20 mouse cellular contexts compared by ENCODE assay signal in genomic region chrX:162679506-162679905, GRCm38 (mm10). TPM values are rescaled to one million over a fixed set of nuclear protein-coding genes. Genes with fewer than 3 reads are reported as not detected.
A peak's percentile ranks its signal among the peaks of the same experiment; 100 is the strongest.
DNase-seq lines count a peak whose midpoint lies in the region; ATAC-seq lines count a peak whose summit lies in the region.
"Had no signal": no experiment of that assay in that cellular context is flagged by ENCODE, and none has a peak within 500 bp of the region (broad histone marks: within the 10 kb centered on the region; RNA-seq: fewer than 3 reads in every experiment).

No protein-coding gene starts in this region.

- intact Hi-C loops in heart, postnatal 36 days (cut with DNase I) = no loop called here
- intact Hi-C loops in left cerebral cortex, postnatal 25 days (cut with DNase I) = no loop called here

- H3K9me3 ChIP-seq in heart, embryonic 11.5 days (replicated peaks; ENCODE audit: control insufficient read depth, low read length) = no peaks in the 10 kb centered on the region
- no peaks in the 10 kb centered on the region for H3K9me3 ChIP-seq in liver, embryonic 11.5 days (ENCODE audit: control insufficient read depth, low read length)
- H3K9me3 ChIP-seq: heart, embryonic 13.5 days; hindbrain, embryonic 10.5 days; midbrain, embryonic 15.5 days had no signal

- H3K27me3 ChIP-seq in heart, embryonic 11.5 days (ENCODE audit: control insufficient read depth, insufficient read depth, low read length) = no peaks in the 10 kb centered on the region
- H3K27me3 ChIP-seq in liver, embryonic 11.5 days (replicated peaks; ENCODE audit: control insufficient read depth, insufficient read depth, low read length) = no peaks in the 10 kb centered on the region; the same call in 1 of the 2 replicates
- H3K27me3 ChIP-seq: heart, embryonic 13.5 days; midbrain, embryonic 15.5 days had no signal

- no peak overlapping the region for H3K4me3 ChIP-seq in heart, embryonic 11.5 days (ENCODE audit: low read depth, low read length)
- no peak overlapping the region for H3K4me3 ChIP-seq in liver, embryonic 11.5 days (ENCODE audit: low read depth, low read length)
- H3K4me3 ChIP-seq: heart, embryonic 13.5 days; hindbrain, embryonic 10.5 days; midbrain, embryonic 15.5 days had no signal

- ATAC-seq in heart, embryonic 11.5 days (replicated peaks; ENCODE audit: insufficient number of reproducible peaks, low FRiP score, low TSS enrichment) = peak; percentile 84
- ATAC-seq in liver, embryonic 11.5 days (replicated peaks; ENCODE audit: low FRiP score) = peak; percentile 85
- ATAC-seq: activated CD4-positive, CD25-positive, alpha-beta regulatory T cell, adult 4 months; inflammation-experienced regulatory T-cells, adult 6 months; midbrain, embryonic 15.5 days had no signal

- H3K4me2 ChIP-seq in heart, embryonic 11.5 days = no peak overlapping the region
- no peak overlapping the region; the same call in 1 of the 2 replicates for H3K4me2 ChIP-seq in liver, embryonic 11.5 days
- H3K4me2 ChIP-seq: heart, embryonic 13.5 days; midbrain, embryonic 15.5 days had no signal

- no peaks in the 10 kb centered on the region for H3K36me3 ChIP-seq in heart, embryonic 11.5 days (ENCODE audit: control insufficient read depth, insufficient read depth, low read length)
- no peaks in the 10 kb centered on the region for H3K36me3 ChIP-seq in liver, embryonic 11.5 days (ENCODE audit: control insufficient read depth, insufficient read depth, low read length)
- H3K36me3 ChIP-seq: heart, embryonic 13.5 days; hindbrain, embryonic 10.5 days; midbrain, embryonic 15.5 days had no signal

- no peaks in the 10 kb centered on the region for H3K4me1 ChIP-seq in heart, embryonic 11.5 days (ENCODE audit: control insufficient read depth, insufficient read depth, low read length)
- peaks cover 11% of the 10 kb centered on the region; the same call in 1 of the 2 replicates for H3K4me1 ChIP-seq in liver, embryonic 11.5 days (replicated peaks; ENCODE audit: control insufficient read depth, insufficient read depth, low read length)
- H3K4me1 ChIP-seq: heart, embryonic 13.5 days; hindbrain, embryonic 10.5 days; midbrain, embryonic 15.5 days had no signal

- 72% methylated on average over 2 of the region's 2 CpGs for WGBS in heart, embryonic 11.5 days (ENCODE audit: insufficient replicate concordance)
- 43% methylated on average over 2 of the region's 2 CpGs for WGBS in liver, embryonic 11.5 days

- H3K27ac ChIP-seq in heart, embryonic 11.5 days (ENCODE audit: low read depth, low read length) = no peak overlapping the region
- H3K27ac ChIP-seq in liver, embryonic 11.5 days (ENCODE audit: low read depth, low read length) = peak overlapping the region; percentile 75
- H3K27ac ChIP-seq: heart, embryonic 13.5 days; hindbrain, embryonic 10.5 days; kidney, postnatal 0 days; macrophage; midbrain, embryonic 15.5 days had no signal

- H3K9ac ChIP-seq in heart, embryonic 11.5 days (ENCODE audit: low read depth, low read length) = no peak overlapping the region
- H3K9ac ChIP-seq in liver, embryonic 11.5 days (ENCODE audit: low read depth, low read length) = no peak overlapping the region
- H3K9ac ChIP-seq: heart, embryonic 13.5 days; midbrain, embryonic 15.5 days had no signal

- no peak for DNase-seq in heart, postnatal 36 days
- peak; percentile 36 for DNase-seq in c-Kit-negative CD71-positive TER-119-positive erythroid progenitor cells, embryonic 14.5 days (ENCODE audit: low read depth, low spot score)
- no peak for DNase-seq in liver, embryonic 11.5 days (ENCODE audit: low spot score)
- DNase-seq in kidney, postnatal 36 days = no peak
- no peak for DNase-seq in left cerebral cortex, postnatal 25 days (ENCODE audit: low spot score in 2 of 2)
- no peak for DNase-seq in spleen, postnatal 4 days (ENCODE audit: low spot score in 2 of 2)
- DNase-seq: adrenal gland, postnatal 36 days; cerebellum, adult 18-20 months; gastrocnemius, postnatal 14 days; layer of hippocampus, adult 9-11 months; lung, adult 2 months; thymus, postnatal 36 days had no signal

RNA-seq across cellular contexts. Expression of gene Reps2, which starts 36.1 kb away (rescaled TPM):
- 0.36 and 0.61 TPM in 2 replicates for polyA plus RNA-seq in heart, embryonic 11.5 days (2014; fragmentation: Nextera tagmentation; extraction: Ambion mirVana)
- 1 to 10 TPM; 1.3 to 2.0 TPM for total RNA-seq in heart, postnatal 36 days (2021)
- 1.9 and 2.6 TPM in 2 replicates for polyA plus RNA-seq in liver, embryonic 11.5 days (2014; fragmentation: Nextera tagmentation; extraction: Ambion mirVana)
- total RNA-seq in left cerebral cortex, postnatal 25 days (2021) = 100 to 1,000 TPM; 147 to 148 TPM
- polyA plus RNA-seq: activated CD4-positive, CD25-positive, alpha-beta regulatory T cell, adult 4 months; inflammation-experienced regulatory T-cells, adult 6 months had no signal

Comparison
In these comparisons a context has a peak if more than half of its experiments do, and no peak if none do; other contexts are left out.
1. RNA of gene Reps2, which starts 36.1 kb away (total RNA-seq): 147 to 148 TPM in left cerebral cortex, postnatal 25 days; 1.3 to 2.0 TPM in heart, postnatal 36 days; every median in the first group is over 10 times any median in the second.